Mouse (Mus musculus): ENCODE results near the gene H2-DMb1.
"Not testable (repeated sequence)": the region's sequence is repeated elsewhere in the genome, so short reads cannot be mapped to it uniquely, and the experiment has no call there.

Gene H2-DMb1

GRCm38 (mm10) chr17:34123518-34123917 lies 29.4 kb upstream of the H2-DMb1 start:
- no peak for DNase-seq

DNA sequence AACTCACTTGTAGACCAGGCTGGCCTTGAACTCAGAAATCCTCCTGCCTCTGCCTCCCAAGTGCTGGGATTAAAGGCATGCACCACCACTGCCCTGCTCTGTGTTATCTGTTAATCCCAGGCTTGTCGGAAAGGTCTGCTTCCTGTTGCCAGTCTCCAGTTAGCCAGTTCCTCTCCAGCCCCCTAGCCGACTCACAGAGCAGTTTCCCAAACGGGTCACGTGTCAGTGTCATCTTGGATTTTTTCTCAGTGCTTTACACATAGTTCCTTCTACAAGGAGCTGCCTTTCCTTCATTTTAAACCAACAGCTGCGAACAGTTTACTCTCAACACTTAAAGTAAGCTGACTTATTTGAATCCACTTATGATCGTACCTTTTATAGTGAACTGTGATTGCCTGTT lies 28.2 kb upstream of the H2-DMb1 start:
- DNase-seq, result peak in 1 of 2 experiments; percentile 42

- DNase-seq, result peak in 1 of 2 experiments; percentile 35
These were observed 25.9 kb upstream of the H2-DMb1 start for GRCm38 (mm10) chr17:34126826-34127420.

- peak; percentile 83 to 88 for DNase-seq
These were observed 25.4 kb upstream of the H2-DMb1 start for GRCm38 (mm10) chr17:34127475-34127874.

- DNase-seq, result no peak
These were observed 24.5 kb upstream of the H2-DMb1 start for GRCm38 (mm10) chr17:34128264-34128937.

DNA sequence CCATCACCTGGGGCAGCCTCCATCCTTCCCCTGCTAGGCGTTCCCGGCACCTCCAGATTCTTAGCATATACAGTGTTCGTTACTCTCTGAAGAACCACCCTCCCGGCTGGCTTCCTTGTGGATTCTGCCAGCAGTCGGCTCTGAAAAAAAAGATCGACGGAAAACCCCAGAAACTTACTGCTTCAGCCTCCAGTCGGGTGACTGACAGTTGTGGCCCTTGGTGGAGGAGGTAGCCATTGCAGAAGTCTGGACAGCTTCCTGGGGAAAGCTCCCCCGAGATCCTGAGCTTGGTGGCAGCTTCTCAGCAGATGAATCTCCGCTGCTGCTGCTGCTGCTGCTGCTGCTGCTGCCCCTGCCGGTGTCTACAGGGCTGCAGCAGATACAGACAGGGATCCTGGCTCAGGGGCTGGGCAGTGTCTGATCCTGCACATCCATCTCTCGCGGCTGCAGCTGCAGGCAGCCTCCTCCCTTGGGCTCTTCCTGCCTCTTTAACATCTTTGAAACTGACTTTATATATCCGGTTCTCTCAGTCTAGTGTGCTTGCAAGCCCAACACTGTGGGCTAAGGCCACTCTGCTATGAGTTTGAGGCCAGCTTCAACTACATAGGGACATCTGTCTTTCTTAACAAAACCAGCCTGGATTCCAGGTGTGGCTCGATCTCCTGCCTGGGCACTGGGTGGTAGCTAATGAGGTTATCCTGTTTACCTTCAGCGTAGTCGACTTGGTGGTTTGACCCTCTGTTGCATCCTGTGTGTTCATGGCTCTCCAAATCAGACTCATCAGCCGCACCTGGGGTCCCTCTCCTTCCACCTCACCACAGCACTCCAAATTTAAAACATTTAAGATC lies 23.7 kb upstream of the H2-DMb1 start:
- no peak for DNase-seq

DNA sequence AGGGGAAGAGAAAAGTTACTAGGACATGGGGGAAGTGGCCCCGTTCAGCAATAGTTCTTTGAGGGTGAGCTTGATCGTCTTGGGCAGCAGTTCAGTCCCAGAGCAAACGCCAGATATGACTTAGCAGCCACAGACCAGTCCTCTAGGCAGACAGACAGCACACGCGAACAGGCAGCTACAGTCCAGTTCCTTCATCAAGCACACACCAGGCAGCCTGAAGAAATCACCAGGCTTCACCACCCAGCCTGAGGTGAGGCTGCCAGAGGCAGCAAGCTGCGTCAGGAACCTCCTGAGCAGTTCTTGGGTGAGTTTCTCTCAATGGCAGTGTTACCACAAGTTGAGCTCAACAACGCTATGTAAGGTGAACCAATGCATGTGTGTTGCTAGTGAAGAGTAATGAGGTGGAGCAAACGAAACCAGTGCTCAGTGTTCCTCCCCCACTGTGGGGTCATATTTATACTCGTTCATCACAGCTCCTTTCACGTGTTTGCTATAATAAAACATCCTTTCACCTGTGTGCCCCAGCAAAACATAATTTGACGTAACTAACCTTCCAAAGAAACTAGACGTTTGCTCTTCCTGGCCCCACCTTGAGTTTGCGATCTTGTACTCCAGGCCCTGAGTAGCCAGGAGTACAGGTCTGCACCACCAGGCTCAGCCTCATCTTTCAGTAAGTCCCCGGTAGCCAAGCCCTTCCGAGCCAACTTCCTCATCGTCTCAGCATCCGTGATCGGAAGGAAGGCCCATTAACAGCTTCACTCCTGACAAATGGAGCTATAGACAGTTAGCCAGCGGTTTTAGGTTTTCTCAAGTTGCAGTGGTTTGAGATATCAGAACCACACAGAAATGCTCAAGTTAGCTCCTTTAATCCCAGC lies 22.6 kb upstream of the H2-DMb1 start:
- no peak for DNase-seq

GRCm38 (mm10) chr17:34131911-34132310 lies 21.0 kb upstream of the H2-DMb1 start:
- no peak for DNase-seq

DNA sequence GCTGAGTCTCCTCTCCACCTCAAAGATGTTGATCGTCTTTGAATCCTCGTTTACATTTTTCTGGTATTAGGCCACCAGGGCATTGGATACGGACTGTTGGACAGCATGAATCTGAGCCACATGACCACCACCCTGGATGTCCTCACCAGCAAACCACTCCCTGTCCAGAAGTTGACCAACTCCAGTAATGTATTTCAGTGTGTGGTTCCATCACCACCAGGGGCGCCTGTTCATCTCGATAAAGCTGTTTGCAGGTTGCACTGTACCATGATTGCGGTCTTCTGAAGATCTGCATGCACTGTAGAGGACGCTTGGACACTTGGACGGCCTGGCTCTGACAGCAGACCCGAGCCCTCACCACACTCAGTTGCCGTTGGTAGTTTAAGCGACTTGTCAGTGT lies 19.6 kb upstream of the H2-DMb1 start:
- DNase-seq, result peak; percentile 28 to 64

- DNase-seq, result no peak
These were observed 18.4 kb upstream of the H2-DMb1 start for GRCm38 (mm10) chr17:34134451-34134850.

GRCm38 (mm10) chr17:34135297-34136224 lies 17.3 kb upstream of the H2-DMb1 start:
- peak; percentile 98 to 99 for DNase-seq

DNA sequence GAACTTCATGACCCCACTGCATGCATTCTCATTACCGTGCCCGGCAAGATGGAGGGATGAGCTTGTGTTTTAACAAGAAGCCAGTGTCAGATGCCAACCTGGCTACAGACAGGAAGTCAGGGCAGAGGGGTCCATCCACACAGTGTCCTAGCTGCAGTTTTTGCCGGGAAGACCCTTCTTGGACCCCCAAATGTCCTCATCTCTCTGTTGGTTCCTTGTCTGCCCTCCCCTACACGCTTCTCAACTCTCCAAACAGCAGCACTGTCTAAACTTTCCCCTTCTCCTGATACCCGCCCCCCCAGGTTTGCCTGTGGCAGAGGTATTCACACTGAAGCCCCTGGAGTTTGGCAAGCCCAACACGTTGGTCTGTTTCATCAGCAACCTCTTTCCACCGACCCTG lies 15.3 kb upstream of the H2-DMb1 start:
- no peak for DNase-seq

DNA sequence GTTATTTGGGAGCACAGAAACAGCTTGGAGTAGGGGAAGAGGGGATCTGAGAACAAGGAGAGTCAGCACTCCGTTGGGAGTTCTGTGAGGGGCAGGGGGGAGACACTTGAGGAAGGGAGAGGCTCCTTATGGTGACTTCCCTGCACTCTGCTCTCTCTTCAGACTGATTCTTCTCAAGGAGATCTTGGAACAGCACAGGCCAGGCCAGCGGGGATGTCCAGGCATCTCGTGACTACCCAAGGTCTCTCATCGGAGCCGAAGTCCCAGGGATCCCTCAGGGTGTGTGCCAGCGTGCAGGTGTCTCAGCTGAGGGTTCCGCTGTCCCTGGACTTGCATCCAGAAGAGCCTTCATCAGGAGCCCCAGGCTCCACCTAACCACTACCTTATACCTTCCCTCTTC lies 14.2 kb upstream of the H2-DMb1 start:
- no peak for DNase-seq

GRCm38 (mm10) chr17:34139416-34139815 lies 13.5 kb upstream of the H2-DMb1 start:
- DNase-seq, result peak; percentile 60 to 61

DNA sequence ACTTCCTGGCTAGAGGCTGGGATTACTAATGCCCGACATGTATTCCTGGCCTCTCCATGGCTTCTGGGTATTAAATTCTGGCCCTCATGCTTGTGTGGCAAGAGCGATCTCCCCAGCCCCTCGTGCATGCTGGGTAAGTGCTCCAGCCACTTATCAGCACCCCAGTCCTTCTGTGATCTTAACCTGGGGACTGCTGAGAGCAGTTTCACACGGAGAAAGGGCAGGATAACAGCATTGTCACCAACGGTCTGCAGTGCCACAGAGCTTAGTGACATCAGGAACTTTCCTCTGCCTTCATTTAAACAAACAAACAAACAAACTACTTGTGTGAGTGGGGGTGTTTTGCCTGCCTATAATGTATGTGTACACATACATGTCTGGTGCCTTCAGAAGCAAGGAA lies 12.6 kb upstream of the H2-DMb1 start:
- no peak for DNase-seq

DNA sequence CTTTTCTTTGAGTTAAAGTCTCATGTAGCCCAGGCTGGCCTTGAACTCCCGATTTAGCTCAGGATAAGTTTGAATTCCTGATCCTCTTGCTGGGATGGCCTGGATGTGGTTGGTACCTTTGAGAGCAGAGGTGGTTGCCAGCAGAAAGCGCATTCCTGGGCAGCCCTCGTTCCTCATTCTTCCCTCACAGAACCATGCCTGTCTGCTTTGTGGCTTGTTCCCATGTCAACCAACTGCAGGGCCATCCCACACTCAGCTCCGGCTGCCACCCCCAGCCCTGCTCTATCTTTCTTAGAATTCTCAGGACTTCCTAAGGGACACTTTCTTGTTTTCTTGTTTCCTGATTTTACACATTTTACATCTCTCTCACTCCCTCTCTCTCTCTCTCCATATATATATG lies 11.4 kb upstream of the H2-DMb1 start:
- DNase-seq, result no peak

- no peak for DNase-seq
These were observed 10.3 kb upstream of the H2-DMb1 start for GRCm38 (mm10) chr17:34142456-34143010.

- DNase-seq, result peak; percentile 32 to 63
These were observed 9.8 kb upstream of the H2-DMb1 start, which contains the start of gene H2-DMb2 for GRCm38 (mm10) chr17:34143033-34143432. Gene H2-DMb2 (plus strand): TSS chr17:34143307.

GRCm38 (mm10) chr17:34143461-34143860 lies 9.4 kb upstream of the H2-DMb1 start:
- DNase-seq, result no peak

DNA sequence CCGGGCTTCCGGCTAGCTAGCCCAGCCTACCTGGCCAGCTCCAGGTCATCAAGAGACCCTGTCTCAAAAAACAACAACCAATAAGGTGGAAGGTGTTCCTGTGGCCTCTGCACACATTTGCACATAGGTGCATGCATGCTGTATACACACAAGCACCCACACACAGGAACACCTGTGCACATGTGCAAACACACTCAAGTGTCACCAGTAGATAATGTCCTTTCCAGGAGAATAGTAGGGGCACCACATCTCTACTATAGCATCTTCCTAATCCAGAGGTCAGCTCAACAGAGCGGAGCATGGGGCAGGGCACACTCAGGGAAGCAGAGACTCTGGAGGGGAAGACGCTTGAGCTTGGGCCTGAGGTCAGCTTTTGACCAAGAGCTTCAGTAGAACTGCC lies 8.7 kb upstream of the H2-DMb1 start:
- not testable (repeated sequence) for DNase-seq

DNA sequence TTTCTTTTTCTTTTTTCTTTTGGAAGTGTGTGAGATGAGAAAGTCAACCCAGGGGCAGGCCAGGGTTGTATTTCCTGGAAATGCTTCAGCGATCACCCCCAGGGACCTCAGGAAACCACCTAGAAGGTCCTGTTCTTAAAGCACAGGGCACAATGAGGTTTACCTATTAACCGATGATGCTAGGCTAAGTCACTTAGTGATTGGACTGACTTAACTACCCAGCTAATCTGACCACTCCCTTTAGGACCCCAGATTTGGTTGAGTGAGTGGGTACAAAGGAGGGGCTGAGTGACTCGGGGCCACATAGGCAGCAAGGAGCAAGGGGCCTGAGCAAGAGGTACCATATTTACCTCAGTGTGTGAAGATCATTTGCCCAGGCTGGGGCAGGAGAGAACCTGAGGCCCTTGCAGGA lies 7.9 kb upstream of the H2-DMb1 start:
- DNase-seq, result no peak

All from kidney, postnatal 36 days (tissue).